Mouse (Mus musculus) lung, postnatal 0 days (tissue): ENCODE measurements around the gene Tmem80.

Experiments used
- CTCF ChIP-seq: IDR thresholded peaks from 2 replicates; pipeline ENCODE4 v1.5.1; 2016; ENCODE audit warnings: antibody characterized with exemption, mild to moderate bottlenecking
- EP300 ChIP-seq: IDR thresholded peaks from 2 replicates; pipeline ENCODE4 v1.6.1; 2016; ENCODE audit warnings: antibody characterized with exemption, mild to moderate bottlenecking, control low read depth

DNA sequence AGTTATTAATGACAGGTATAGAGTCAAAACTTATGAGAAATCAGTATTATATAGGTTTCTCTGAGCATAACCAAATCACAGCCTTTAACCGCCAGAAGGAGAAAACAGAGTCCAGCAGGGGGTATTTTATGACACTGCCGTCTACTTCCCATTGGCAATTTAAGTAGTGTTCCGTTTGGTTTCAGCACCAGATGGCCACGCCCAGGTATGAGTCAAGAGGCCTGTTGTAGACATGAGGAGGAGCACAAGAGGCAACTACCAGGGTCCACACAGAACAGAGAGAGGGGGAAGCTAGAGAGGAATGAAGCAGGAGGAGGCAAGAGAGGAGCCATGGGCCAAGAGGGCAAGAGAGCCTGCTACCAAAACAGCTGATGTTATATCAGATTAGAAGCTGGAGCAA, 52.0 kb downstream of the Tmem80 start:
- TF ChIP-seq CTCF (no peak), EP300 (no peak)
